31 mouse cellular contexts compared by ENCODE assay signal in the genomic region with DNA sequence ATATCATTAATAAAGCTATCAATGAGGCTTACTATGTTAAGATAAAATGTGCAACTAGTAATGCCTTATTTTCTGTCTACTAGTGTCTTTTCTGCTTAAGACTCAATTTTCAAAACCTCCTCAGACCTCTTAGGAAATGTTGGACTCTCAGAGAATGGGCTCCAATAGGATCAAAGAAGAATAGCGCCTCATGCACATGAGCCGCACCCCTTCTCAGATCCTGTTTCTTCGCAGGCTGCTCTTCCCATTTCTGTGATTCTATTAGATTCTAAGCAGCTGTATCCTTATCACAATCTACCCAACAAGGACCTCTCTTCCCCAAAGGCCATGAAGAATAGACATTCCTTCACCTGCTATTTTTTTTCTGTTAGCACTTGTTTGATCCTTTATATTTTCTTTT. TPM values are rescaled to one million over a fixed set of nuclear protein-coding genes. Genes with fewer than 3 reads are reported as not detected.
"Had no signal": no experiment of that assay in that cellular context is flagged by ENCODE, and none has a peak within 500 bp of the region (broad histone marks: within the 10 kb centered on the region; RNA-seq: fewer than 3 reads in every experiment).

No protein-coding gene starts in this region.

- H3K27ac ChIP-seq: limb, embryonic 10.5 days; limb, embryonic 12.5 days; limb, embryonic 13.5 days; limb, embryonic 15.5 days; liver, embryonic 12.5 days; liver, embryonic 13.5 days; liver, embryonic 14.5 days; liver, embryonic 15.5 days; lung, embryonic 15.5 days; macrophage; midbrain, embryonic 10.5 days; midbrain, embryonic 12.5 days; midbrain, embryonic 13.5 days; midbrain, embryonic 15.5 days; neural tube, embryonic 12.5 days had no signal

- DNase-seq: left cerebral cortex, postnatal 4 days; liver; liver, embryonic 13.5 days; liver, postnatal 0 days; lung, adult 18-20 months; lung, adult 2 months; lung, embryonic 14.5 days; lung, postnatal 10 days; lung, postnatal 14 days; lung, postnatal 36 days; lung, postnatal 4 days; midbrain, embryonic 14.5 days had no signal

- H3K36me3 ChIP-seq: midbrain, embryonic 15.5 days had no signal

- ATAC-seq: liver, embryonic 12.5 days; liver, postnatal 0 days; lung, postnatal 0 days; midbrain, embryonic 13.5 days; midbrain, embryonic 15.5 days; midbrain, embryonic 16.5 days had no signal

- H3K4me1 ChIP-seq: limb, embryonic 10.5 days; limb, embryonic 12.5 days; limb, embryonic 13.5 days; limb, embryonic 15.5 days; liver, embryonic 12.5 days; liver, embryonic 13.5 days; liver, embryonic 15.5 days; lung, embryonic 15.5 days; midbrain, embryonic 10.5 days; midbrain, embryonic 12.5 days; midbrain, embryonic 13.5 days; midbrain, embryonic 15.5 days; neural tube, embryonic 12.5 days had no signal

- H3K4me3 ChIP-seq: limb, embryonic 10.5 days; limb, embryonic 12.5 days; limb, embryonic 13.5 days; limb, embryonic 15.5 days; liver, embryonic 12.5 days; liver, embryonic 13.5 days; liver, embryonic 15.5 days; lung, embryonic 15.5 days; megakaryocyte, embryonic 14.5 days; midbrain, embryonic 10.5 days; midbrain, embryonic 12.5 days; midbrain, embryonic 13.5 days; midbrain, embryonic 15.5 days; myocyte; neural tube, embryonic 12.5 days had no signal

- H3K9me3 ChIP-seq: limb, embryonic 10.5 days; limb, embryonic 12.5 days; limb, embryonic 13.5 days; limb, embryonic 15.5 days; liver, embryonic 12.5 days; liver, embryonic 13.5 days; liver, embryonic 15.5 days; lung, embryonic 15.5 days; megakaryocyte, embryonic 14.5 days; midbrain, embryonic 10.5 days; midbrain, embryonic 12.5 days; midbrain, embryonic 13.5 days; midbrain, embryonic 15.5 days; neural tube, embryonic 12.5 days had no signal

- H3K27me3 ChIP-seq: limb, embryonic 12.5 days; limb, embryonic 13.5 days; limb, embryonic 15.5 days; liver, embryonic 12.5 days; liver, embryonic 13.5 days; liver, embryonic 15.5 days; lung, embryonic 15.5 days; megakaryocyte, embryonic 14.5 days; midbrain, embryonic 12.5 days; midbrain, embryonic 13.5 days; midbrain, embryonic 15.5 days; neural tube, embryonic 12.5 days had no signal

RNA-seq across cellular contexts. Expression of gene Sugct, which starts 33.4 kb away (rescaled TPM):
- total RNA-seq: megakaryocyte-erythroid progenitor cell, adult 5-6 weeks had no signal
